Mouse (Mus musculus) left cerebral cortex, postnatal 25 days (tissue): Measurements from ENCODE around the gene Dip2b. TPM values are rescaled to one million over a fixed set of nuclear protein-coding genes. Genes with fewer than 3 reads are reported as not detected.

ENCODE experiments used
- DNase-seq, 2 experiments: peaks; one replicate each; pipeline ENCODE4 v3.0.0; 2022; ENCODE audit warnings: low spot score in 2 of 2, mixed read lengths in 1 of 2
- intact Hi-C: fragments of 180-260 bp; cut with DNase I; formaldehyde crosslinking; loops from one replicate; pipeline ENCODE4 v1.15.1; 2025
- total RNA-seq, 2 experiments: library from RNA; stranded (reverse); gene quantifications; 2 replicates each; pipeline ENCODE4 v1.2.3; 2021

Gene Dip2b
- total RNA-seq, 2 experiments from 2014 or later: 64.0 to 67.9 TPM

DNA sequence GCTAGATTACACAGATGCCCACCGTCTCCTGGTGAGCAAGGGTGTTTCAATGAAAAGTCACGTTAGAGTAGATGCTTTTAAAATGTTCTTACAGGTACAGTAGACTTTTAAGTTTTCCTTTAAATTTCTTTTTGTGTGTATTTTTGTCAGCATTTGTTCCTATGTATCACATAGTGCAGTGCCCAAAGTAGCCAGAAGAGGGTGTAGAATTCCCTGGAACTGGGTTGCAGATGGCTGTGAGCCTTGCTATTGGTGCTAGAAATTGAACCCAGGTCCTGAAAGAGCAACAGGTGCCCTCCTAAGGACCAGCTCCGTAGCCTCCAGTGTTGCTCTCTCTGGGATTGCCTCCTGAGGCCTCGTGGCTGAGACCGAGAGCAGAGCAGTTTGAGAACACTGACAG, 150.1 kb downstream of the Dip2b start:
- intact Hi-C loops: no loop called here

DNA sequence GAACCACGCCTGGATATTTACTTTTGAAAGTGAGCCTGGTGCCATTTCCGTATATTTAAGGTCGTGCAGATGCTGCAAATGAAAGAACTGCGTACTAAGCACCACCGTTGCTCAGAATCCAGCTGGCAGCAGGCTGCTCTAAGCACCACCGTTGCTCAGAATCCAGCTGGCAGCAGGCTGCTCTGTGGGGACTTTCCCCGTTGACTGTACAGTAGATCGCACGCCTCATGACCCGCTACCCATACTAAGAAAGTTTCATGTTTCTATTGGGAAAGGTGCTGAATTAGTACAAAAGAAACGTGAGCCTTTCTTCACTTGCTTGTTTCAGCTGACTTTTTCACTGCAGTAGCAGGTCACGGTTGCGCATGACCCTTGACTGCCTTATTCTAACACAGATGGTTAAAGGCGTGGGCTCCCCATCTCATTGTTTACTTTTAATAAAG, 150.5 kb downstream of the Dip2b start:
- no peak for DNase-seq
- intact Hi-C loops: no loop called here

More for the DNA sequence above, 150.1 kb downstream of the Dip2b start:
- no peak for DNase-seq

DNA sequence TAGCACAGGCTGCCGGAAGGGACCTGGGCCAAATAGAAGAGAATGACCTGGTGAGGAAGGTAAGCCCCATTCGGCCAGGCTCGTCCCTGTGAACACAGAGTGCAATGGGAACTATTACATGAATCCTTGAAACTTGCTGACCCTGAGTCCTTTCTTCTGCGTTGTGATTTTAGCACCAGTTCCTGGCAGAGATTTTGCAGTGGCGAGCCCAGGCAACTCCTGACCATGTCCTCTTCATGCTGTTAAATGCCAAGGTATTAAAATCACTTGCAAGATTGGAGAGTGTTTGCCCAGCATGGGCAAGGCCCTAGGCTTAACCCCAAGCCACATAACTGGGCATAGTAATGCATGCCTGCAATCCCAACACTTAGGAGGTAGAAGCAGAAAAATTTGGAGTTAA, 151.6 kb downstream of the Dip2b start:
- DNase-seq: no peak
- intact Hi-C loops: no loop called here

DNA sequence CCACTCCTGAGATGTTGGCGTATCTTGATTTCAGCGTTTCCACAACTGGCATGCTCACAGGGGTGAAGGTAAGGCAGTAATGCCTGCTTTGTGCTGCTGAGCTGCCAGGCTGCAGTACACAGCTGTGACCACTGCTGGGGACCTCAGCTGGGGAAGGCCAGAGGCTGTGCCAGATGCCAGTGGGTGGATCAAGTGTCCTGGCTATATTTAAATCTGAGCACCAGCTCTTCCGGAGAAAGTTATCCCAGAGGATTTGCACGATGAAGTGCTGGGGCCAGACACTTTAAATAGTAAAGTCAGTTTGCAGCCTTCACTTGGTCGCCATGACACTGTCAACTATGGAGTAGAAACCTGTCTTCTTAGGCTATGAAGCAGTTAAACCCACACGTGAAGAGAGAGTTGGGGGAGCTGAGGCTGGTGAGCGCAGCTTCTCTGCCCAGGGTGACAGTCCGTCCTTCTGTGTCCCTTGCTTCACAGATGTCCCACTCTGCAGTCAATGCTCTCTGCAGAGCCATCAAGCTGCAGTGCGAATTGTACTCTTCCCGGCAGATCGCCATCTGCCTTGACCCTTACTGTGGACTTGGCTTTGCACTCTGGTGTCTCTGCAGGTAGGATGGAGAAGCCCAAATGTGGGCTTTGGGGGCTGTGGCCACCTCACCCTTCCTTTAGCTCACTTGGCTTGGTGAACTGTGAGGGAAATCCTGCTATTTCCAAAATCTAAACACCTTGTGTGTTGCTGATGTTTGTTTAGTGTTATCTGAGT, 160.7 kb downstream of the Dip2b start:
- peak in 1 of 2 experiments; percentile 56 for DNase-seq
- intact Hi-C loops: no loop called here

DNA sequence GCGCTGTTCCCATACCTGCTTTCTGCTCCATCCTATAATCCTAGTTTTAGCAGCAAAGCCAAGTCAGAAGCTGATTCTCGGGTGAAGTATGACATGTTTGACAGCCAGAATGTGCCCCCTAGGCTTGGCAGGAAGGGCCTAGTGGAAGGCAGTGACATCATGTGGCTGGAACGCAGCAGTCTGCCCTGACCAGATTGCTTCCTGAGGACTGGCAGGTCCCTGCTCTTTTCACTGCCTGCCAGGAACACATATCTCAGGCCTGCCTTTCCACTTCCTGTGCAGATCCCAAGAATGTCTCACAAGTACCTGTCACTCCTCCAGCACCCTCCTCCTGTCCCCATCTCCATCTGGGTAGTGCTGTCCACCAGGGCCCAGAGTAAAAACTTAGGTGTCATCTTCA, 161.3 kb downstream of the Dip2b start:
- intact Hi-C loops: no loop called here
- DNase-seq: no peak

DNA sequence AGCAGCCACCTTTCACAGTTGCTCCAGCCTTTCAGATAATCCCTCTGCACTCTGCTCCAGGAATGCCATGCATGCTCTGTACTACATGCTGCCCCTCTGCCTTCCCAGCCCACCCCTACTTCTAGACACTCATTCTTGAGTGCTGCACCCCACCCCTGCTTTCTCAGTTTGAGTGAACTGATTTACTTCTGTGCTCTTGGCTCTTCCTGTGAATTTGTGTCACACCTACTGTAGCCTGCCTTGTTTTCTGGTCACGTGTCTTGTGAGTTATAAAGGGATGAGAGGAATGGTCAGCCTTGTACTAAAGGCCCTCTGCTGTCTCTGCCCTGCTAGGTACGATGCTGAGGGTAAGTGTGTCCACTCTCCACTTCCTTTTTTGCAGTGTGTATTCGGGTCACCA, 163.3 kb downstream of the Dip2b start:
- intact Hi-C loops: no loop called here
- DNase-seq: peak in 1 of 2 experiments; percentile 76

DNA sequence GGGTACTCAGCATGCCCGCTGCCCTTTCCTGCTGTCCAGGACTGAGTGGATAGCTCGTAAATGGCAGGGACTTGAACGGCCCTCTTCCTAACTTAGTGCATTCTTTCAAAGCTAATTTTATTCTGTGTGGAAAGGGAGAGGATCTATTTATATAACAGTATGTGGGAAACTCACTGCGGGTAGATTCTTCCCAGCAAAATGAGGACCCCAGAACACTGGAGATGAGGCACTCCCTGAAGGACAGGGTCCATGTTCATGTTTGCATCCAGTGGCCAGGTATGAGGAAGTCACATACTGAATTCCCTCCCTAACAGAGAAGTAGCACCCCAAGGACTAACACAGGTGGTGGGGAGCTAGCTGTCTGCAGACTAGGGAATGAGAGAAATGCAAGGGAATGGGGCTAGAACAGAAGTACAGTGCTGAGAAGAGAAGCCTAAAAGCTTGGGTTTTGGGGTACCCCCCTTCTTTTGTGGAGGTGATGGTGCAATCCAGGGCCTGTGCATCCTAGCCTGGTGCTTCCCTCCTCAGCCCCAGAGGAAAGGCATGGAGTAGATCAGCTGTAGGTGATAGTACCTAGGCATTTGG, 164.1 kb downstream of the Dip2b start:
- intact Hi-C loops: no loop called here
- DNase-seq: peak; percentile 34 to 65

DNA sequence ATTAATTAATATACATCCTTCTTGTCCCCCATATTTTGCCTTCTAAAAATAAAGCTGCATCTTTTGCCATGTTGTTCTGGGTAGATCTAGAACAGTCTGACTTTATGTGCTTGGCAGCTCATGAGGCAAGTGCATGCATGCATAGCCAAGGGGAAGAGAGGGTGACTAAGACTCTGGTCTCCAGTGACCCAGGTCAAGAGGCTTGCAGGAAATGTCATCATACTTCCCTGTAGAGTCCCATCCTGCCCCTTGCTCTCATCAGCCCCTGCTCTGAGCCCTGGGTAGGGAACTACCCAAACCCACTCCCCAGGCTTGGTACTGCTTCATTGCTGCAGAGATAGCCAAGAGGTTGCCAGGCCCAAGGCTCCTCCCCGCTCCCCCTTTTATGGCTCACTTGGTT, 166.1 kb downstream of the Dip2b start:
- intact Hi-C loops: no loop called here
- no peak for DNase-seq

DNA sequence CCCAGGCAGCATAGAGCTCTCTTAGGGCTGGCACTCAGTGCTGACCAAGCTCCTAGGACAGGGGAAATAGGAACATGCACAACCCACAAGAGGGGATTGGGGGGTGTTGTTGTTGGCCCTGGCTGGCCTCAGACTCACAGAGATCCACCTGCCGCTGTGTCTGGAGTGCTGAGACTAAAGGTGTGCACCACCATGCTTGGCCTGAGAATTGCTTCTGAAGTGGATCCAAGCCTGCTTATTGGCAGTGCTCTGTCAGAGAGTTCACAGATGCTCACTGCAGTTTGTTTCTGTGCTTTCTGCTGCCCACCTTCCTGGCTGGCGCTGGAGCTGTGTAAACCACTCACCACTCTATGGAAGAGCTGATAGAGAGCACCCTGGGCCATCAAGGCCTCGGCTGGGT, 171.5 kb downstream of the Dip2b start:
- intact Hi-C loops: no loop called here
- peak in 1 of 2 experiments; percentile 29 for DNase-seq

DNA sequence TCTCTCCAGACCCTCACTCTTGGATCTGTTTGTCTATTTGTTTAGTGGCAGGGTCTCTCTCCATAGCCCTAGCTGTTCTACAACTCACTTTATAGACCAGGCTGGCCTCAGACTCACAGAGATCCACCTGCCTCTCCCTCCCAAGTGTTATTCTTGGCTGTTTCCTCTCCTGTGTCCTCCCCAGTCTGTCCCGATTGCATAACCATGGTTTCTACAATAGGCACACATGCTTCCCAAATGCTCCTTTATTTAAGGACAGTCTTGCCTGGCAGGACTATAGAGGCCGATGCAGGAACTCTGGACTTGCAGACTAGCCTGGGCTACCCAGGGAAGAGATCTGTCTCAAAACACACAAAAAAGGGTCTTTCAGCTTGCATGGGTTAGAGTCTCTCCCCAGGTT, 174.9 kb downstream of the Dip2b start:
- peak in 1 of 2 experiments; percentile 67 for DNase-seq

DNA sequence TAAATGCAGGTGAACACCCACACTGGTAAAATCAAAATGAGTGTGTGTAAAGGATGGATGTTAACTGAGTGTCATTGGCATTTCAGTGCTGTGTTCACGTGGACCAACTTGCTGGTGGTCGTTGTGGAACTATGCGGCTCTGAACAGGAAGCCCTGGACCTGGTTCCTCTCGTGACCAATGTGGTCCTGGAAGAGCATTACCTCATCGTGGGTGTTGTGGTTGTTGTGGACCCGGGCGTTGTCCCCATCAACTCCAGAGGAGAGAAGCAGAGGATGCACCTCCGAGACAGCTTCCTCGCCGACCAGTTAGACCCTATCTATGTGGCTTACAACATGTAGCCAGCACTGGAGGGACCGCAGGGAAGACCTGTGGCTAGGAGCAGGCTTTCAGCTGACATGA, 176.6 kb downstream of the Dip2b start:
- no peak for DNase-seq
- intact Hi-C loops: no loop called here

More for the DNA sequence above, 174.9 kb downstream of the Dip2b start:
- intact Hi-C loops: no loop called here

DNA sequence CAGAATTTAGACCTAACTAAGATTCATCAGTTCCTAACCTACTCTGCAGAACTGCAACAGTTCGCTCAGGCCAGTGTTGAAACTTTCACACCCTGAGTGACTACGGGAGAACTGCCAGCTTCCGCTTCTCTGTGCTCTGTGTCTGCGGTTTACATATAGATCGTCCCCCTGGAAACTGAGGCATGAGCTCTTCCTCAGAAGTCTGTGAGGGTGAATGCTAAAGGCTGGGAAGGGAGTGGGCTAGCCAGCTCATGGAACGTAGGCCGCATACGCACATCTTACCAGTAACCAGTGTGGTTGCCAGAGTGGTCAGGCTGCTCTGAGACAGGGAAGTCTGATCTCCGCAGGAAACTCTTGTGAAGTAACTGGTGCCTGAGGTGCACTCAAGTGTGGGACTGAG, 177.7 kb downstream of the Dip2b start:
- peak in 1 of 2 experiments; percentile 58 for DNase-seq
- intact Hi-C loops: no loop called here

DNA sequence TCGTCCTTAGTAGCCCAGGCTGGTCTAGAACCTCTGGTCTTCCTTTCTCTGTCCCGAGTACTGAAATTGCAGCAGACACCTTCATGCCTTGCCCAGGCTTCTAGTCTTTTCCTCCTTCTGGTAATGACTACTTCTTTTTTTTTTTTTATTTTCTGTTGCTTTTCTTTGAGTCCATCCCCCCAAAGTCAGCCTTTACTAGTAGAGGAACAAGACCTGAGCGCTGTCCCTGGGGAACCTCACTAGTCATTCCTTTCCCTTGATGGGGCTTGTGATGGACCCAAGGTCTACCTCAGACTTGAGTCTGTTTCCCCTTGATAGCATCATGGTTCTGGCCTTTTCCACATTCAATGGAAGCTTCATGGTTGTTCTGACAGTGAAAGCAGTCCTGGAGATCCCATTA, 179.6 kb downstream of the Dip2b start:
- no peak for DNase-seq
- intact Hi-C loops: no loop called here

DNA sequence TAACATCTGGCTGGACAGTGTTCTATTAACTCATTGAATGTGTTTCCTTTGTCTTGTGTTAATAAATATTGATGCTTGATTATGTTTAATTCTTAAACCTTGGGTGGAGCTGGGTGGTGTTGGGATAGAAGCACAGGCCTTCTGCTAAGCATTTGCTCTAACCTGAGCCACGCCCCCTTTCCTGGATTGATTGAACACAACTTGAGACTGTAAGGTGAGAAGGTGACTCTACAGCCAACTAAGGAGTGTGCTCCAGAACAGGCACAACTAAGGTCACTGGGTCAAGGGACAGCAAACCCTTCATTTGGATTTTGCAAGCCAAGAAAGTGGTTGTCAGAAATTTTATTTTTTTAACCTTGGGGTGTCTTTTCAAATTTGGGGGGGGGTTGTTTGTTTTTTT, 180.9 kb downstream of the Dip2b start:
- intact Hi-C loops: no loop called here

DNA sequence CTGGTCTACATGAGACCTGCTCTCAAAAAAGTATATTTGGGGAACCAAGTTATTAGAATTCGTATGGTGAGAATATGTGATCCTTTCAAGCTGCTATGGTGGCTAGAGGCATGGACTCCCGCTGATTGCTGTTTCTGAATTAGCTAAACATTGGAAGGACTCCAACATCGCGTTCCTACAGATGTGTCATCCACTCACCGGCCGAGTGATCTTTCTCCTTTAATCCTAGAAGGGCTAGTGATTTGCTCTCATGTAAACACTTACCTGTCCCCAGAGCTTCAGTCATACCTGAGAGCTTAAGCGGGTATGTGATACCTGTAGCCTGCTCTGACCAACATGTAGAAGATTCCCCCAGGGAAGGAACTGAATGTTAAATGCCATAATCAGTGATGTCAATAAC, 182.5 kb downstream of the Dip2b start:
- DNase-seq: no peak
- intact Hi-C loops: no loop called here

More for the DNA sequence above, 180.9 kb downstream of the Dip2b start:
- no peak for DNase-seq

DNA sequence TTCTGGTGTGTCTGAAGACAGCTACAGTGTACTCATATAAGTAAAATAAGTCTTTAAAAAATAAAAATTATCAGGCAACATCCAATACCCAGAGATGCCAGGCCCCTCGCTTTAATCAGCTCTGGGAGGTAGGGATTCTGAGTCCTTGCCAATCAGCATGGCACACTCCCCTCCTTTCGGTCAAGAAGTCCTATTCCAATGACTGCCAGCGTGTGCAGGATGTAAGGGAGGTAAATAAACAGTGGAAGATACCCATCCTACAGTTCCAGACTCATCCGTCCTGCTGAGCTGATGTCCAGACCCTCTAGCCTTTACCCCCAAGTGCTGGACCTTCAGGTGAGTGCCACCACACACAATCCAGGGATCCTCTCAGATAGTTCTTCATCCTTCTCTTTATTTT, 186.9 kb downstream of the Dip2b start:
- no peak for DNase-seq
- intact Hi-C loops: loop anchor here (5.0 kb wide), 1 partner anchor 188 kb away; the partner anchor contains the start of gene Dip2b

DNA sequence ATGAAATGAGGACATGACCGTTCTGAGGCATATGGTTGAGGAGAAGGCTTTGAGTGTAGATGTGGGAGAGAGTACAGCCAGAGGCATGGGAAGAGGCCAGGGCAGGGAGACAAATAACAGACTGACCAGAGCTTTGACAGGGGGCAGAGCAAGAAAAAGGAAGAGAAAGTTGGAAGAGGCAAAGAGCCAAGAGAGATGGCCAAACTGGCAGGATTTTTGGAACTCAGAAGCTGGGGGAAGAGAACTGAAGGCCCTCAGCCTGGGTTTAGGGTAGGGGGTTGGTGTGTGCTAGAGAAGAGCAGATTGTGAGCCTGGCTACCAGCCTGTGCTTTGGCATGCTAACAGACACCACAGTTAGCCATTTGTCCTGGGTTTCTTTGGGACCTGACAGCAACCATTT, 187.4 kb downstream of the Dip2b start:
- intact Hi-C loops: loop anchor here (5.0 kb wide), 1 partner anchor 189 kb away; the partner anchor contains the start of gene Dip2b
- no peak for DNase-seq

DNA sequence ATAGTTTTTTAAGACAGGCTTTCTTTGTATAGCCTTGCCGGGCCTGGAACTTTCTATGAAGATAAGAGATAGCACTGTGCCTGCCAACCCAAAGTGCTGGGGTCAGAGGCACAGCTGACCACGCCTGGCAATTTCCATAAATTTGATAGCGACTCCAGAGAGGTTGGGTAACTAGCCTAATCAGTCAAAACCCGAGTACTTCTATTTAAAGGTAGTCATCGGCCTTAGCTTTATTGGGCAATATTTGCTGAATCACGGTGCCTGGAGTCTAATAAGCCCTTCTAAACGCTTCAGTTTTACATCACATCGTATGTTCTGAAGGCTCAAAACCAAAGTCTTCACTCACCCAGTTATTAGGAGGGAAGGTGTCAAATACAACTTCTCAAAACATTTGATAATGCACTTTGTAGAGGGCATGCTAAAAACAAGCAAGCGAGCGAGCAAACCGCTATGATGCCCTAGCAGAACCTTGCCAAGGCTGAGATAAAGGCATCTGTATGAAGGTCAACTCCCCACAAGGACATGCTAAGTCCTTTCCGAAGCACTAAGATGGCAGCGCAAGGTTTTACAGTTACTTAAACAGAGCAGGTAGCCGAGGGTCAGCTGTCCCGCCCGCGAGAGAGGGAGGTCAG, 188.7 kb downstream of the Dip2b start:
- intact Hi-C loops: loop anchor here (5.0 kb wide), 1 partner anchor 190 kb away; the partner anchor contains the start of gene Dip2b
- no peak for DNase-seq

DNA sequence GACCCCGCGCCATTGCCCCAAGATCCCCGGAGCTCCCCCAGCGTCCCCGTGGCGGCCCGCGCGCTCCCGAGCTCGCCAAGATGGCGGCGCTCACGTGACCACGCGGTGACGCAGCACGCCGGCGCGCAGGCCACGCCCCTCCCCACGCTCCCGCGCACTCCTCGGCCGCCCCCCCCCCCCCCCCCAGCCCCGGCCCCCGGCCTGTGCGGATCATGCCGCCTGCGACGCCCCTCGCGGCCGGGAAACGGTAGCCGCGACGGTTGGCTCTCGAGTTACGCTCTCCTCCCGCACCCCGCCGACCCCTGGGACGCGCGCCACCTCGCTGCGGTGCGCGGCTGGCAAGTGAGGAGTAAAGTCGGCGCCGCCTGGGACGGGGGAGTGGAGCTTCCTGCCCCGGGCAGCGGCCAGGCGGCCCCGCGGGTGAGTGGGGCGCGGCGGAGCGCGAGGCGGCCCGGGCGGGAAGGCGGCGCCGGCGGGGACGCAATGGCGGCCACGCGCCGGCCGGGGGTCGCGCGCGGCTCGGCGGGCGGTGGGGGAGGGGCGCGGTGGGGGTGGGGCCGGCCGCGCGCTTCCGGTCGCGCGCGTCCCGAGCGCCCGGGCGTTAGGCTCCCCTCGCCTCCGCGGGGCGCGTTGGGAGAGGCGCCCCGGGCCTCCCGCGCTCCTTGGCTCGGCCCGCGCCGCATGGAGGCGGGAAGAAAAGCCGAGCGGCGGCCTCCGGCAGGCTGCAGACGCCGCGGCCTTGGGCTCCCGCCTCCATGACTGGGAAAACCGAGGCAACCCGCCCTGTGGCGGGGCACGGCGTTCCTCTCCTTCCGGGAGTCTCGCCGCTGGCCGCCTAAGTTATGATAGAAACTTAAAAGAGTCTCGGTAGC, 189.4 kb downstream of the Dip2b start, which contains the start of gene Atf1:
Gene Atf1, plus strand, starts transcription at position 157 of the 872 bp plus-strand sequence.
- peak; percentile 89 to 94 for DNase-seq
- intact Hi-C loops: loop anchor here (5.0 kb wide), 1 partner anchor 191 kb away; the partner anchor contains the start of gene Dip2b
